Mouse (Mus musculus): Measurements from ENCODE around the gene Nucb1. TPM values are rescaled to one million over a fixed set of nuclear protein-coding genes. Genes with fewer than 3 reads are reported as not detected.
A peak's percentile ranks its signal among the peaks of the same experiment; 100 is the strongest.

Nucb1 gene
- polyA plus RNA-seq, 1 experiment = 135 TPM

GRCm38 (mm10) chr7:45553519-45553918 is 43.3 kb upstream of the Nucb1 start:
- H3K79me2 ChIP-seq (ENCODE audit: control insufficient read depth, insufficient read depth) = no peaks in the 10 kb centered on the region
- no peak overlapping the region for H3K4me2 ChIP-seq (ENCODE audit: low read depth)
- no peaks in the 10 kb centered on the region for H3K36me3 ChIP-seq (ENCODE audit: control insufficient read depth, insufficient read depth)
- H3ac ChIP-seq (ENCODE audit: control insufficient read depth, insufficient read length) = no peak overlapping the region
- no peaks in the 10 kb centered on the region for H3K27me3 ChIP-seq (ENCODE audit: control insufficient read depth, insufficient read depth, insufficient read length)
- H3K4me3 ChIP-seq = no peak overlapping the region
- TF ChIP-seq MYOD1 (IDR thresholded peaks at IDR 0.05; ENCODE audit: control insufficient read depth in 1 of 3, insufficient read length in 2 of 3, low read depth in 2 of 3) (no peak), CEBPB (IDR thresholded peaks at IDR 0.05; ENCODE audit: insufficient read depth, poor library complexity, severe bottlenecking) (no peak), REST (IDR thresholded peaks at IDR 0.05; ENCODE audit: insufficient read depth, insufficient read length) (no peak), MYOG (IDR thresholded peaks at IDR 0.05; ENCODE audit: control insufficient read depth in 1 of 3, insufficient read depth in 1 of 3, insufficient read length in 2 of 3, low read depth in 2 of 3) (no peak), SRF (IDR thresholded peaks at IDR 0.05; ENCODE audit: control insufficient read depth, insufficient read length, low read depth) (no peak), TCF3 (IDR thresholded peaks at IDR 0.05; ENCODE audit: insufficient read length, low read depth) (no peak), MAX (IDR thresholded peaks at IDR 0.05; ENCODE audit: low read depth) (no peak), POLR2A (IDR thresholded peaks at IDR 0.05; ENCODE audit: insufficient read length, low read depth) (no peak), E2F4 (IDR thresholded peaks at IDR 0.05; ENCODE audit: insufficient read depth) (no peak), TCF12 (IDR thresholded peaks at IDR 0.05; ENCODE audit: insufficient read depth, poor library complexity, severe bottlenecking) (no peak), USF1 (IDR thresholded peaks at IDR 0.05; ENCODE audit: low read depth) (no peak), POLR2AphosphoS2 (IDR thresholded peaks at IDR 0.05; ENCODE audit: insufficient read length, low read depth) (no peak)

- Histone ChIP-seq H3K27me3 (ENCODE audit: control insufficient read depth, insufficient read depth, insufficient read length) (no peaks in the 10 kb centered on the region), H3K4me3 (no peak overlapping the region), H3K36me3 (ENCODE audit: control insufficient read depth, insufficient read depth) (no peaks in the 10 kb centered on the region), H3ac (ENCODE audit: control insufficient read depth, insufficient read length) (no peak overlapping the region), H3K79me2 (ENCODE audit: control insufficient read depth, insufficient read depth) (no peaks in the 10 kb centered on the region), H3K4me2 (ENCODE audit: low read depth) (no peak overlapping the region)
- TF ChIP-seq USF1 (IDR thresholded peaks at IDR 0.05; ENCODE audit: low read depth) = no peak
- TF ChIP-seq E2F4 (IDR thresholded peaks at IDR 0.05; ENCODE audit: insufficient read depth) = no peak
- no peak for TF ChIP-seq SRF (IDR thresholded peaks at IDR 0.05; ENCODE audit: control insufficient read depth, insufficient read length, low read depth)
- no peak for TF ChIP-seq TCF3 (IDR thresholded peaks at IDR 0.05; ENCODE audit: insufficient read length, low read depth)
- TF ChIP-seq POLR2A (IDR thresholded peaks at IDR 0.05; ENCODE audit: insufficient read length, low read depth) = no peak
- no peak for TF ChIP-seq MYOG (IDR thresholded peaks at IDR 0.05; ENCODE audit: control insufficient read depth in 1 of 3, insufficient read depth in 1 of 3, insufficient read length in 2 of 3, low read depth in 2 of 3)
- TF ChIP-seq TCF12 (IDR thresholded peaks at IDR 0.05; ENCODE audit: insufficient read depth, poor library complexity, severe bottlenecking) = no peak
- no peak for TF ChIP-seq POLR2AphosphoS2 (IDR thresholded peaks at IDR 0.05; ENCODE audit: insufficient read length, low read depth)
- no peak for TF ChIP-seq REST (IDR thresholded peaks at IDR 0.05; ENCODE audit: insufficient read depth, insufficient read length)
- no peak for TF ChIP-seq MAX (IDR thresholded peaks at IDR 0.05; ENCODE audit: low read depth)
Measured at GRCm38 (mm10) chr7:45551512-45551883, 41.3 kb upstream of the Nucb1 start.

- no peak overlapping the region for H3ac ChIP-seq (ENCODE audit: control insufficient read depth, insufficient read length)
- H3K4me3 ChIP-seq = no peak overlapping the region
- H3K36me3 ChIP-seq (ENCODE audit: control insufficient read depth, insufficient read depth) = no peaks in the 10 kb centered on the region
- no peaks in the 10 kb centered on the region for H3K27me3 ChIP-seq (ENCODE audit: control insufficient read depth, insufficient read depth, insufficient read length)
- no peaks in the 10 kb centered on the region for H3K79me2 ChIP-seq (ENCODE audit: control insufficient read depth, insufficient read depth)
- TF ChIP-seq REST (IDR thresholded peaks at IDR 0.05; ENCODE audit: insufficient read depth, insufficient read length) = no peak
- TF ChIP-seq MAX (IDR thresholded peaks at IDR 0.05; ENCODE audit: low read depth) = no peak
- no peak for TF ChIP-seq USF1 (IDR thresholded peaks at IDR 0.05; ENCODE audit: low read depth)
- peak in 1 of 3 experiments; percentile 18 for TF ChIP-seq MYOD1 (IDR thresholded peaks at IDR 0.05; ENCODE audit: control insufficient read depth in 1 of 3, insufficient read length in 2 of 3, low read depth in 2 of 3)
- H3K4me2 ChIP-seq (ENCODE audit: low read depth) = peak overlapping the region; percentile 18
Measured at GRCm38 (mm10) chr7:45550821-45551511, 40.8 kb upstream of the Nucb1 start.

DNA sequence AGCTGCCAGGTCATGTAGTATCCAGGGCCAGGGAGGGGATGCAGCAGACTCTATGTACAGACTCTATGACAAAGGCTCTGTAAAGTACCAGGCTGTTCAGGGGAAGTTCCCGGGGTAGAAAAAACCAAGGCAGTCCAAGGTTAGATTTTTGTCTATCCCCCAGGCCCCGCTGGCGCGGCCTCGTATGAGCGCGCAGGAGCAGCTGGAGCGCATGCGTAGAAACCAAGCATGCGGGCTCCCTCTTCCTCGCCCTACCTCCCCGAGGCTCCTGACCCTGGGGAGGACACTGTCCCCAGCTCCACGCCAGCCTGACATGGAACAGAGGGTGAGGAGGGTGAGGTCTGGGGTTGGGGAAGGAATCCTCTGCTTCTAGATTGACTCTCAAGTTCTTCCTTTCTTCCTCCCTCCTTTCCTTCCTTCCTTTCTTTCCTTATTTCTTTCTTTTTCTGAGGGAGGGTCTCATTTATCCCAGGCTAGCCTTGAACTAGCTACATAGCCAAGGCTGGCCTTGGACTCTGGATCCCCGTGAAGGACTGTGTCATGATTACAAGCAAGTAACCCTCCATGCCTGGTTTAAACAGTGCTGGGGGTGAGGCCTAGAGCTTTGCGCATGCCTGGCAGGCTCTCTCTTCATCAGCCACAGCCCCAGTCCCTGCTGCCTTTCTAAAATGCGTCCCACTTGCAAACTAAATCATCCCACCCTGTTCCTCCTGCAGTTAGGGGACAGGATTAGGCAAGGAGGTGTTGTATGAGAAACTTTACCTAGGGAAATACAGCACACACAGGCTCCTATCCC is 39.6 kb upstream of the Nucb1 start:
- Histone ChIP-seq H3K27me3 (ENCODE audit: control insufficient read depth, insufficient read depth, insufficient read length) (no peaks in the 10 kb centered on the region), H3ac (ENCODE audit: control insufficient read depth, insufficient read length) (no peak overlapping the region), H3K4me3 (no peak overlapping the region), H3K36me3 (ENCODE audit: control insufficient read depth, insufficient read depth) (no peaks in the 10 kb centered on the region), H3K4me2 (ENCODE audit: low read depth) (peak overlapping the region; percentile 18), H3K79me2 (ENCODE audit: control insufficient read depth, insufficient read depth) (no peaks in the 10 kb centered on the region)
- TF ChIP-seq MYOD1 (IDR thresholded peaks at IDR 0.05; ENCODE audit: control insufficient read depth in 1 of 3, insufficient read length in 2 of 3, low read depth in 2 of 3) (no peak), MYOG (IDR thresholded peaks at IDR 0.05; ENCODE audit: control insufficient read depth in 1 of 3, insufficient read depth in 1 of 3, insufficient read length in 2 of 3, low read depth in 2 of 3) (no peak), USF1 (IDR thresholded peaks at IDR 0.05; ENCODE audit: low read depth) (no peak), POLR2A (IDR thresholded peaks at IDR 0.05; ENCODE audit: insufficient read length, low read depth) (no peak), REST (IDR thresholded peaks at IDR 0.05; ENCODE audit: insufficient read depth, insufficient read length) (no peak), CEBPB (IDR thresholded peaks at IDR 0.05; ENCODE audit: insufficient read depth, poor library complexity, severe bottlenecking) (no peak), SRF (IDR thresholded peaks at IDR 0.05; ENCODE audit: control insufficient read depth, insufficient read length, low read depth) (no peak), MAX (IDR thresholded peaks at IDR 0.05; ENCODE audit: low read depth) (no peak), POLR2AphosphoS2 (IDR thresholded peaks at IDR 0.05; ENCODE audit: insufficient read length, low read depth) (no peak), TCF12 (IDR thresholded peaks at IDR 0.05; ENCODE audit: insufficient read depth, poor library complexity, severe bottlenecking) (no peak), TCF3 (IDR thresholded peaks at IDR 0.05; ENCODE audit: insufficient read length, low read depth) (no peak), E2F4 (IDR thresholded peaks at IDR 0.05; ENCODE audit: insufficient read depth) (no peak)
